Mouse (Mus musculus) bone marrow macrophage, adult 2 months (primary cell): ENCODE data around the gene Olfr1216. TPM values are rescaled to one million over a fixed set of nuclear protein-coding genes. Genes with fewer than 3 reads are reported as not detected.
"Not testable (repeated sequence)": the region's sequence is repeated elsewhere in the genome, so short reads cannot be mapped to it uniquely, and the experiment has no call there.

Source experiments
- H3K27ac ChIP-seq: 2 replicates; pipeline ENCODE4 v1.5.1; 2012; ENCODE audit warnings: low read depth, low read length; ENCODE audit not compliant: insufficient read depth
- H3K4me1 ChIP-seq: 2 replicates; pipeline ENCODE4 v1.6.1; 2012; ENCODE audit warnings: low read length; ENCODE audit not compliant: control insufficient read depth, insufficient read depth
- H3K4me3 ChIP-seq: 2 replicates; pipeline ENCODE4 v1.5.1; 2012; ENCODE audit warnings: mild to moderate bottlenecking, low read length, moderate library complexity; ENCODE audit not compliant: insufficient read depth
- CTCF ChIP-seq: IDR thresholded peaks from 2 replicates; pipeline ENCODE4 v1.5.1; 2012; ENCODE audit warnings: low read depth, mild to moderate bottlenecking, low read length, moderate library complexity
- POLR2A ChIP-seq: IDR thresholded peaks from 2 replicates; pipeline ENCODE4 v1.6.1; 2012; ENCODE audit warnings: mild to moderate bottlenecking, low read depth, low read length, borderline replicate concordance
- polyA plus RNA-seq: library from polyadenylated mRNA; stranded (reverse); fragments of >200 nt; gene quantifications from 2 replicates; pipeline ENCODE4 v1.2.4, GENCODE M21; 2012; ENCODE audit not compliant: missing spikeins, insufficient read depth, insufficient read length

The Olfr1216 gene
- polyA plus RNA-seq = not detected in 2 replicates

- Histone ChIP-seq H3K27ac (no peak within 1 kb of the TSS), H3K4me1 (no peaks in the 10 kb centered on the region), H3K4me3 (no peak within 1 kb of the TSS)
- TF ChIP-seq POLR2A (no peak), CTCF (no peak)
Observed at GRCm38 (mm10) chr2:89018240-89018639, at the start of gene Olfr1216. Gene Olfr1216, minus strand, starts transcription at chr2:89018340.

DNA sequence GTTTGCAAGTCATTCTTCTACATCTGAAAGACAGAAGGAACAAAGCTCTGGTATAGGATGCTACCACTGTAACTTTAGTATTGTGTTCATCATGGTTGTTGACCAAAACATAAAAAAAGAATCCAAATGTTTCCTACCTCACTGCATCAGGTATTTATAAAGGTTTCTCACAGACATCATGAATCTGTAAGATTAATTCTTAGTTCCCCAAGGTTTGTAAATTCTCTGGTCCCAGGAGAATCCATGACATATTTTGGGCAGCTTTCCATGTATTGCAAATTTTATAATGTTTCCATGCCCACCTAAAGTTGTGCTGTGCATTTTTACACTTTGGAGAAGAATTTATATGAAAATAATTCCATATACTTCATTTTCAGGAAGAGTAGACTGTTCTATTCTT is 42.9 kb upstream of the Olfr1216 start, which contains the start of gene Olfr1218:
TSS of gene Olfr1218 (minus strand) at position 101 of the 400 bp plus-strand sequence.
- TF ChIP-seq POLR2A (no peak), CTCF (no peak)
- H3K4me3 ChIP-seq = no peak within 1 kb of the TSS
- no peaks in the 10 kb centered on the region for H3K4me1 ChIP-seq
- H3K27ac ChIP-seq = no peak within 1 kb of the TSS

DNA sequence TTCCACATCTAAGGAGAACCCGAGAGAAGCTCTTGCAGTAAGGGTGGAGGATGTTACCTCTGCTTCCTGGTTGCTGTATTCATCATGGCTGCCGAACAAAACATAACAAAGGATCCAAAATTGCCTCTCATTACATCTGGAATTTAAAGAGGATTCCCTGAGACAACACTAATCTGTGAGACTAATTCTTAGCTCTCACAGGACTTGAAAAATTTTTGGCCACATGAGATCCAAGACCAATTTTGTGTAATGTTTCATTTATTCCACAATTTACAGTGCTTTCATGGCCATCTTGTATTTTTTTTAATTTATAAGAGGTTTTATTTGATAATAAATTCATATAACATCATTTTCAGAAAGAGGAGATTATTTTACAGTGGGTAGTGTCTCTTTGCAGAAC is 13.8 kb upstream of the Olfr1216 start, which contains the start of gene Olfr1217:
TSS of gene Olfr1217 (minus strand) at position 101 of the 400 bp plus-strand sequence.
- Histone ChIP-seq H3K4me1 (no peaks in the 10 kb centered on the region), H3K27ac (no peak within 1 kb of the TSS), H3K4me3 (no peak within 1 kb of the TSS)
- TF ChIP-seq CTCF = no peak
- no peak for TF ChIP-seq POLR2A

DNA sequence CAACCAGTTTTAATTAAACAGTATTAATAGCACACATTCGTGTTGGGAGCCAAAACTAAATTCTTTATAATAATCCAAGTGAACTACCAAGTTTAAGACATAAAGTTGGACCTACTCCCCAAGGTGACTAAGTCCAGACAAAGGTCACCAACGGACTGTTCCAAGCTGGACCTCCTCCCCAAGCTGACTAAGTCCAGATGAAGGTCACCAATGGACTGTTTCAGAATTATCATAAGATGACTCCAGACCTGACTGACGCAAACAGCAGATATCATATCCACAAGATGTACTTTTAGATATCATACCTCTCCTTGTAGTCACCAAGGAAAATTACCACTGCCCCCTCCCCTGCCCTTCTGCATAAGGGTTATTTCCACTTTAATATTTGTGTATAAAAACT is 3.3 kb upstream of the Olfr1216 start:
- not testable (repeated sequence) for H3K4me1 ChIP-seq, H3K4me3 ChIP-seq, H3K27ac ChIP-seq

- TF ChIP-seq CTCF = no peak
- H3K27ac ChIP-seq = no peak within 1 kb of the TSS
- H3K4me3 ChIP-seq = no peak within 1 kb of the TSS
- no peaks in the 10 kb centered on the region; the same call in 1 of the 2 replicates for H3K4me1 ChIP-seq
Observed at GRCm38 (mm10) chr2:89006873-89007272, 11.3 kb downstream of the Olfr1216 start, which contains the start of gene Olfr1215. Gene Olfr1215, minus strand, starts transcription at chr2:89006973.

DNA sequence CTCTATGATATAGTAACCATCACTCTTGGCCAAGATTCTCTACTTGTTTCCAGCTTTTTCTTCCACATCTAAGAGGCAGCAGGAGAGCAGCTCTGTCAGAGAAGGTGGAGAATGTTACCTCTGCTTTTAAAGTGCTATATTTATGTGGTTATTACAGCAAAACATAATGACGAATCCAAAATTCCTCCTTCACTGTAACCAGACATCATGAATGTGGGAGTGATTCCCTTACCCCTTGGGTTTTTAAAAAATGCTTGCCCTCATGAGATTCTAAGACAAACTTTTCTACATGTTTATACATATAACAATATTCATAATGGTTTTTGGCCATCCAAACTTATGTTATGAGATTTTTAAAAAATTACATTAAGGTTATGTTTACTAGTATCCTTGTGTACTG is 25.6 kb downstream of the Olfr1216 start, which contains the start of gene Olfr1214:
TSS of gene Olfr1214 (minus strand) at position 101 of the 400 bp plus-strand sequence.
- H3K4me3 ChIP-seq = no peak within 1 kb of the TSS
- H3K4me1 ChIP-seq = no peaks in the 10 kb centered on the region
- H3K27ac ChIP-seq = no peak within 1 kb of the TSS
- TF ChIP-seq CTCF (no peak), POLR2A (no peak)

DNA sequence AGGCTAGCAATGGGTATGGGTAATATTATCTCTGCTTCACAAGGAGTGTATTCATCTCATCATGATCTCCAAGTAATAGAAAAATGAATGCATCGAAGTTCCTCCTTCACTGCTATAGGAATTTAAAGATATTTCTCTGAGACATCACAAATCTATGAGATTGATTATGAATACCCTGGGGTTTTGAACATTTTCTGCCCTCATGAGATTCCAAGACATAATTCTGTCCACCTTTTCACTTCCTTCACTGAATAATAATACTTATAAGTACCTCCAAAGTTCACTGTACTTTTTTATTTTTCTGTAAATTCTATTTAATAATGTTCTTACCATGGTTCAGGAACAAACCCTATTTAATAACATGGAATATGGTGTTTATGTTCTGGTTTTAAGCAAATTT is 38.0 kb downstream of the Olfr1216 start, which contains the start of gene Gm13762:
TSS of gene Gm13762 (minus strand) at position 101 of the 400 bp plus-strand sequence.
- Histone ChIP-seq H3K4me3 (no peak within 1 kb of the TSS), H3K4me1 (peaks cover 5% of the 10 kb centered on the region), H3K27ac (no peak within 1 kb of the TSS)
- TF ChIP-seq POLR2A = no peak
- no peak for TF ChIP-seq CTCF

Other genes starting within 250 kb of the Olfr1216 start
- gene Olfr1200, start 247.9 kb downstream of the Olfr1216 start, polyA plus RNA-seq = not detected in 2 replicates
- not detected in 2 replicates for gene Olfr1201, start 225.3 kb downstream of the Olfr1216 start, polyA plus RNA-seq
- gene Olfr1202, start 203.8 kb downstream of the Olfr1216 start, polyA plus RNA-seq = not detected in 2 replicates
- gene Olfr1205, start 188.6 kb downstream of the Olfr1216 start, polyA plus RNA-seq = not detected in 2 replicates
- not detected in 2 replicates for gene Olfr1204, start 169.0 kb downstream of the Olfr1216 start, polyA plus RNA-seq
- not detected in 2 replicates for gene Olfr1206, start 155.1 kb downstream of the Olfr1216 start, polyA plus RNA-seq
- not detected in 2 replicates for gene Olfr1208, start 116.0 kb downstream of the Olfr1216 start, polyA plus RNA-seq
- gene Olfr1209, start 103.2 kb downstream of the Olfr1216 start, polyA plus RNA-seq = not detected in 2 replicates
- not detected in 2 replicates for gene Olfr1211, start 80.2 kb downstream of the Olfr1216 start, polyA plus RNA-seq
- not detected in 2 replicates for gene Olfr1212, start 64.4 kb downstream of the Olfr1216 start, polyA plus RNA-seq
- gene Gm13762, start 38.1 kb downstream of the Olfr1216 start, polyA plus RNA-seq = not detected in 2 replicates
- not detected in 2 replicates for gene Olfr1214, start 25.7 kb downstream of the Olfr1216 start, polyA plus RNA-seq
- not detected in 2 replicates for gene Olfr1215, start 11.4 kb downstream of the Olfr1216 start, polyA plus RNA-seq
- gene Olfr1217, start 13.7 kb upstream of the Olfr1216 start, polyA plus RNA-seq = not detected in 2 replicates
- not detected in 2 replicates for gene Olfr1218, start 42.8 kb upstream of the Olfr1216 start, polyA plus RNA-seq
- 0.37 TPM in 1 of 2 replicates, not detected in the other for gene Olfr1219, start 65.2 kb upstream of the Olfr1216 start, polyA plus RNA-seq
- not detected in 2 replicates for gene Olfr1220, start 88.5 kb upstream of the Olfr1216 start, polyA plus RNA-seq
- gene Olfr1221, start 98.9 kb upstream of the Olfr1216 start, polyA plus RNA-seq = not detected in 2 replicates
- gene Olfr1222, start 114.7 kb upstream of the Olfr1216 start, polyA plus RNA-seq = not detected in 2 replicates
- gene Olfr1223, start 133.2 kb upstream of the Olfr1216 start, polyA plus RNA-seq = not detected in 2 replicates
- not detected in 2 replicates for gene Olfr1224-ps1, start 145.8 kb upstream of the Olfr1216 start, polyA plus RNA-seq
- gene Olfr1225, start 156.3 kb upstream of the Olfr1216 start, polyA plus RNA-seq = not detected in 2 replicates
- gene Olfr1226, start 181.7 kb upstream of the Olfr1216 start, polyA plus RNA-seq = not detected in 2 replicates
- gene Olfr1228, start 235.7 kb upstream of the Olfr1216 start, polyA plus RNA-seq = not detected in 2 replicates